Mouse (Mus musculus) embryonic fibroblast, embryonic 13.5 days (primary cell): ENCODE results near the gene Rasgrp3.

ENCODE experiments used
- CTCF ChIP-seq: IDR thresholded peaks from 2 replicates; pipeline ENCODE4 v1.5.1; 2011; ENCODE audit warnings: mild to moderate bottlenecking, control low read depth, low read length, moderate library complexity, borderline replicate concordance; ENCODE audit not compliant: insufficient read depth
- POLR2A ChIP-seq: IDR thresholded peaks from 2 replicates; pipeline ENCODE4 v1.6.1; 2011; ENCODE audit warnings: low read depth, mild to moderate bottlenecking, control low read depth, low read length, moderate library complexity

DNA sequence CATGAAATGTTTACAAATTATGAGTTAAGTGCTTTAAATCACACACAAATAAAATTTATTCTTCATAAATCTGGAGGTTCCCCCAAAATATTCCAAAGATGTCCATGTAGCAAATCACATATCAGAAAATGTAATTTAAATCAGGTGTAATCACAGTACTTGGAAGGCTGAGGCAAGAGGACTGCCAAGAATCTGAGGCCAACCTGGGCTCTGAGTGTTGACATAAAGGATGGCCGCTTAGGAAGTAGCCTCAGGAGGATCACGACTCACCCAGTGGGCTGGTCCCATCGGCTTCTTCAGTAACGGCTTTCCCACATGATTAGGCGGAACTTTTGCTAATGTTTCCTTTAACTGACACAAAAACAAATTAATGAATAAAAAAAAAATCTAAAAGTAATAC is 104.1 kb downstream of the Rasgrp3 start:
- no peak for TF ChIP-seq POLR2A
- no peak for TF ChIP-seq CTCF
